Mouse (Mus musculus) inflammation-experienced regulatory T-cells, adult 6 months (primary cell): ENCODE results near the gene Hspb7. TPM values are rescaled to one million over a fixed set of nuclear protein-coding genes. Genes with fewer than 3 reads are reported as not detected.

ENCODE experiments used
- ATAC-seq: one replicate; pipeline ENCODE4 v1.8.0; 2017
- polyA plus RNA-seq, 3 experiments: library from polyadenylated mRNA; unstranded; fragments of 100-300 nt; shearing (Covaris generic); gene quantifications; one replicate each; pipeline ENCODE4 v1.2.1; 2017

Gene Hspb7
- polyA plus RNA-seq, 3 experiments from 2014 or later: not detected

DNA sequence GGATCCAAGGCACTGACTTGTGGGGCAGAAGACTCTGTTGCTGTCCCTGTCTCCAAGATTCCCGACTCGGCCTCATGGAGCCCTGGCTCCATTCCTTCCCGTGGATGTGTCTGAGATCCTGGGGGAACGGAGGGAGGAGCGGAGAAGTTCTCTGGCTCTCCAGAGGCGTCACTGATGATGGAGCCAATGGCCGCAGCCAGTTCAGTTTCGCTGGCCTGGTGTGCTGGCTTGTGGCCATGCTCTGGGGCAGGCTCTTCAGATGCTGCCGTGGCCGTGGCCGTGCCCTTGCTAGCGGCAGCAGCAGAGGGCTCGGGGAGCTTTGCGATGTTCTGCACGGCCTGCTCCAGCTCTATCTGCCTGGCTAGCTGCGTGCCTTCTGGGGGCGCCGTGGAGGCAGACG, 53.9 kb downstream of the Hspb7 start:
- ATAC-seq: no peak

Other genes starting within 250 kb of the Hspb7 start
- gene Rsg1, start 206.8 kb upstream of the Hspb7 start, polyA plus RNA-seq: 1 to 10 TPM; 1.7 to 6.1 (median 3.3) TPM
- gene Arhgef19, start 181.3 kb upstream of the Hspb7 start, polyA plus RNA-seq: not detected
- gene Epha2, start 119.5 kb upstream of the Hspb7 start, polyA plus RNA-seq: not detected
- gene Fam131c, start 52.6 kb upstream of the Hspb7 start, polyA plus RNA-seq: not detected
- gene Clcnka, start 22.1 kb upstream of the Hspb7 start, polyA plus RNA-seq: not detected
- not detected for gene Clcnkb, start 4.8 kb upstream of the Hspb7 start, polyA plus RNA-seq
- gene Srarp, start 15.3 kb downstream of the Hspb7 start, polyA plus RNA-seq: not detected
- 10 to 100 TPM; 12.6 to 16.9 (median 14.1) TPM for gene Zbtb17, start 23.9 kb downstream of the Hspb7 start, polyA plus RNA-seq
- gene Spen, start 117.8 kb downstream of the Hspb7 start, polyA plus RNA-seq: 10 to 100 TPM in 2 of 3 experiments, 1 to 10 TPM in 1; 8.6 to 17.1 (median 14.3) TPM
- gene Fblim1, start 185.3 kb downstream of the Hspb7 start, polyA plus RNA-seq: under 1 TPM in 1 of 3 experiments, not detected in 2; 0.43 TPM
- under 1 TPM in 1 of 3 experiments, not detected in 2; 0.78 TPM for gene Tmem82, start 197.9 kb downstream of the Hspb7 start, polyA plus RNA-seq
- under 1 TPM in 1 of 3 experiments, not detected in 2; 0.13 TPM for gene Slc25a34, start 203.0 kb downstream of the Hspb7 start, polyA plus RNA-seq
- 1 to 10 TPM; 3.6 to 4.5 (median 4.2) TPM for gene Plekhm2, start 244.1 kb downstream of the Hspb7 start, polyA plus RNA-seq